Mouse (Mus musculus) ovary, postnatal 36 days (tissue): ENCODE results near the gene Adam33.
A peak's percentile ranks its signal among the peaks of the same experiment; 100 is the strongest.
"Not testable (repeated sequence)": the region's sequence is repeated elsewhere in the genome, so short reads cannot be mapped to it uniquely, and the experiment has no call there.

Experiments
- DNase-seq: peaks from one replicate; pipeline ENCODE4 v3.0.0; 2022; ENCODE audit warnings: low spot score, mixed read lengths

Gene Adam33

GRCm38 (mm10) chr2:131063404-131063864 lies at the start of gene Adam33:
Gene Adam33, minus strand, starts transcription at chr2:131063814.
- DNase-seq, result peak; percentile 49

GRCm38 (mm10) chr2:131105989-131106388 lies 42.4 kb upstream of the Adam33 start:
- DNase-seq, result no peak

GRCm38 (mm10) chr2:131105061-131105460 lies 41.4 kb upstream of the Adam33 start:
- not testable (repeated sequence) for DNase-seq

DNA sequence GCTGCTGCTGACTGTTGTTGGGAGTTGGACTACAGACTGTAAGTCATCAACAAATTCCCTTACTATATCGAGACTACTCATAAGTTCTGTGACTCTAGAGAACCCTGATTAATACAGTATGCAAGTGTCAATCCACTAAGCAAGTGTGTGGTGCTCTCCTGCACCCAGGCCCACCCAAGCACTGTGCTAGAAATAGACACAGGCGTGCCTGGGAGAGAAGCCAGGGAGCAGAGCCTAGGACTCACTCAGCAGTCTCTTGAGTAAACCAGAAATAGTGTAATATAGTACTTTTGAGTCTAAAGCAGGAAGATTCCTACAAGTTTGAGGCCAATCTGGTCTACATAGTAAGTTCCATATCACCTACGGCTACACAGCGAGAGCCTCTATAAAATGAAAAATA lies 40.4 kb upstream of the Adam33 start:
- DNase-seq, result no peak

DNA sequence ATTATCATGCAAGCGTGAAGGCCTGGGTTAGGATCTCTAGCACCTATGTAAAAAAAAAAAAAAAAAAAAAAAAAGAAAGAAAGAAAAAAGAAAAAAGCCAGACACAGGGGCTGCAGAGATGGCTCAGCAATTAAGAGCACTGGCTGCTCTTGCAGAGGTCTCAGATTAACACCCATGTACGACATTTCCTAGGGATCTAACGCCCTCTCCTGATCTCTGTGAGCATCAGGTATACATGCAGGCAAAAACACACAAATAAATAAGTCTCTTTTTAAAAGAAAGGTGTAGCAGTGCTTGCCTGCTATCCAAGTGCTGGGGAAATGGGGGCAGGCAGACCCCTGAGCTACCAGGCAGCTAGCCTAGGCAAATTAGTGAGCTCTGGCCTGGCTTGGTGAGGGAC lies 37.9 kb upstream of the Adam33 start:
- no peak for DNase-seq

DNA sequence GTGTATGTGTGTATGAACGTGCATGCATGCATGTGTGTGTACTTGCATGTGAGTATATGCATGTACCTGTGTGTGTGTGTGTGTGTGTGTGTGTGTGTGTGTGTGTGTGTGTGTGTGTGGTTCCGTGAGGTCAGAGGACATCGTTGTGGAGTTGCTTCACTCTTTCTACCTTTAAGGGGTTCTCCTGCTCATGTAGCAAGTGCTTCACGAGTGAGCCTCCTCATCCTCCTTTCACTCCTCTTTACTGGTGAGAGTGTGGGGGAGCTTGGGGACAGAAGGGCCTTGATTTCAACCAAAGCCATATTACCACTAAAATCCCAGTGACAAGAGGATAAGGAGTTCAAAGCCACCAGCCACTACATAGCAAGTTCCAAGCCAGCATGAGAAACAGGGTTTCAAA lies 33.5 kb upstream of the Adam33 start:
- DNase-seq, result no peak

GRCm38 (mm10) chr2:131096101-131096795 lies 32.6 kb upstream of the Adam33 start:
- peak; percentile 28 for DNase-seq

DNA sequence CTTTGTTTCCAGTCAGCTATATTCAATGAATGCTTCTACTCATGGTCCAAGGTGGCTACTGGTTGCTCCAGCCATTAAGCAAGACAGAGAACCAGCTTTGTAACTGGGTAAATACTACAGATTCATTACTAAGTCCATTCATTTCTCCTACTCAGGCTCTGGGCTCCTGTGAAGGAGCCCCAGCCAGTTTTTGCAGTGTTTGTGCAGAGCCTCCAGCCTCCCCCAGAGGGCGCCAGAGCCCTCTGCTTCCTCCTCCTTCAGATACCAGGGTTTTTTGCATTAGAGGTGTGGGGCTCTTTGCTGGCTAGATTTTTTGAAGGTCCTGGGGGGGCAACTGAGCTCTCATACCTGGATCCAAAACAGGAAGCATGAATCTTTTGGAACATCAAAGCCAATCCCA lies 31.2 kb upstream of the Adam33 start:
- peak; percentile 79 for DNase-seq

GRCm38 (mm10) chr2:131093577-131093976 lies 30.0 kb upstream of the Adam33 start:
- DNase-seq, result no peak

DNA sequence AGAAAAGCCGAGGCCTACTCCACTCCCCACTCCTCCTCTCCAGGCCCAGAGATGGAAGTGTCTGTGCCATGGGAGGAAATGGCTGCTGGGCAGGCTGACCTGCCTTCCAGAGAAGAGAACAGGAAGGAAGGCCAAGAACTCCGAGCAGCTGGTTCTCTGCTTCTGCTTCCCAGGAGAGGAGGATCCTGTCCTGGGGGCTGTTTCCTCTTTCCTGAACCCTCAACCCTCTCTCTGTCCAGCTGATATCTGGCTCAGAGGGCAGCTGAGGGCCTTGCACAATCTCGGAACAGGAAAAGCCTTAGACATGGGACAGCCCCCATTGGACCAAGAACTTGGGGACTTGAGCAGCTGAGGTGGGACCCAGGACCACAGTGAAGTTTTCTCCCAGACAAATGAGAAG lies 27.2 kb upstream of the Adam33 start:
- DNase-seq, result peak; percentile 4

DNA sequence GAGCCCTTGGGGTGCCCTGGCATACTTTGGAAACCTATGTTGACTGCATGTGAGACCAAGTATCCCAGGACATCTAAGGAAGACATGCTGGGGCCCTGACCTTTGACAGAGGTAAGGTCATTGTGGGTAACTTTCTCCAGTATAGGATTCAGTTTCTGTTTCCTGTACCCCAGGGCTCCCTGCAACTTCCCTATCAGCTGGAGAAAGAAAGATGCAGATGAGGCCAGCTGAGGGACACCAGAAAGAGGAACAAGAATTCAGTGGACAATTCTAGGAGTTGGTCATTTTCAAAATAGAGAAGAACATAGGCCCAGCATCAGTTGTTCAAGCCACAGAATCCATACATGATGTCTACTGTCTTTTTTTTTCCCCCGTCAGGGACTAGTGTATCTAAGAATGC lies 26.0 kb upstream of the Adam33 start:
- DNase-seq, result no peak

DNA sequence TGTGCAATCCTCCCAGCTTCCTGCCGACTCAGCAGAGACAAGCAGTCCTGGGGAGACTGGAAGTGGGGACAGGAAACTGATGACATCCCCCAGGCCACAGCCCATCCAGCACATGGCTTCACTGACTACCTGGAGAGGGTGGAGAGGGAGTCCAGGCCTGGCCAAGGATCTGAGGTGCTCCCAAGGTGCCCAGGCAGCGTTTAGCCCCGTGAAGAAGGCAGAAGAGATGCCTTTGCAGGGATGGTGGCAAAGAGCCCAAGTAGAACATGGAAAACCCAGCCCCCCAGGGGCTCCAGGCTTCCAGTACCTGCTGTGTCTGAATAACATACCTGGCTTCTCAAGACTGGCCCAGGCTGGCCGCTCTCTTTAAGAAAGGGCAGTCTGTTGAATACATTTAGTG lies 25.0 kb upstream of the Adam33 start:
- no peak for DNase-seq

DNA sequence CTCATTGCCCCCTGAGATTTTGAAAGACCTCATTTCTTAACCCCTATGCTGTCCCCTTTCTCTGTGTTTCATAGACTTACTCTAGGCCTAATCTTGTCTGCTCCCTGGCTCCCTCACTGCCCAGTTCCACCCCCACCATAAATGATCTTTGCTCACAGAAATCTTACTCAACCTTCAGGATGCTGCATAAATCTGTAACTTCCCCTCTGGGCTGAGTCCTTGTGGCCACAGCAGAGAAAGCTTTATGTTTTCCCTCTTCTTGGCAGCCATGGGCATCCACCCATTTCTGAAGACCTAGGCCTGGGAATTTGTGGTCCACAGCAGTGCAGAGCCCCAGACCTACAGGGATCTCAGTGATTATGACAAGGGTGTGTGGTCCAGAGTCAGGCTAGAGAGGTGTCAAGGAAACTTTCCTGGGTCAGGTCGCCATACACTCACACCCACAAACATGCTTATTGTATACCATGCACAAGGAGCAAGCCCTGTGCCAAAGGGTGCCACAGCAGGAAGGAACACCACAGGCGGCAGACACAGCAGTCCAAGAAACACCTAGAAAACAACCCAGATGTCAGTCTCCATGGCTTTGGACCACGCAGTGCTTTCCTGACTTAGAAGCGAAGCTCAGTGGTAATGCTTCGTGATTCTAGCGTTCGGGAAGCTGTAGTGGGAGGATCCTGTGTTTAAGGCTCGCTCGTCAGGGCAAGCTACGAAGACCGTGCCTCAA lies 23.2 kb upstream of the Adam33 start, which contains the start of gene Siglec1:
Gene Siglec1 (minus strand): TSS at position 99 of the 724 bp plus-strand sequence.
- no peak for DNase-seq

DNA sequence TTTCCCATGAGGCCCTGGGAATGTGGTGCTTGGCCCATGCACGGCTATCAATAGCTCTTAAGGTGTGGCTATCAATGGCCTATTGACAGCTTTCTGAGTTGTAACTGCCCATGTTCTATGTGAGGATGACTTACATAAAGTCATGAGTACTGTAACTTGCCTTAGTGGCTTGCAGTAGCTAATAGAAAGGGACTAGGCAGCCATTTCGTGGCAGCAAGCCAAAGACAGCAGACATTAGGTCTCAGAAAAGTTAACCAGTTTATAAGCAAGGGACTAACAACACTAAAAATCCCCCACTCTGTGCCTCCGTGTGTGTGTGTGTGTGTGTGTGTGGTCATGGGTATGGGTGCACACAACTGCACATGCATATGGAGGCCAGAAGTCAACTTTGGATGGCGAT lies 20.6 kb upstream of the Adam33 start:
- DNase-seq, result no peak

GRCm38 (mm10) chr2:131080507-131080906 lies 16.9 kb upstream of the Adam33 start:
- no peak for DNase-seq

DNA sequence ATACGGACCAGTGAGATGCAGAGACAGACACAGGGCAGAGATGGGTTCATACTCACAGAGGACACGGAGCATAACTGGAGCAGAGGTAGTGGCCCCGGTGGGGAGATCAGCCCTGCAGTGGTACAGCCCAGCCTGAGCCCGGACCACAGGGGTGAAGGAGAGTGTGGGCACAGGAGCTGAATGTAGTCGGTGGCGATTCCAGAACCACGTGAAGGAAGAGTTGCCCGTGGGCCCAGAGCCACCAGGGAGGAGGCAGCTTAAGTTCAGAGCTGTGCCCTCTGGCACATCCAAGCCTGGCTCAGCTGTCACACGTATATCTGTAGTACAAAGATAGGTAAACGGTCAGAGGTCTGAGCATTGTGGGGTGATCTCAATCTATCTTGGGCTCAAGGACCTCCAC lies 8.9 kb upstream of the Adam33 start:
- DNase-seq, result no peak

GRCm38 (mm10) chr2:131067481-131067880 lies 3.9 kb upstream of the Adam33 start:
- no peak for DNase-seq

DNA sequence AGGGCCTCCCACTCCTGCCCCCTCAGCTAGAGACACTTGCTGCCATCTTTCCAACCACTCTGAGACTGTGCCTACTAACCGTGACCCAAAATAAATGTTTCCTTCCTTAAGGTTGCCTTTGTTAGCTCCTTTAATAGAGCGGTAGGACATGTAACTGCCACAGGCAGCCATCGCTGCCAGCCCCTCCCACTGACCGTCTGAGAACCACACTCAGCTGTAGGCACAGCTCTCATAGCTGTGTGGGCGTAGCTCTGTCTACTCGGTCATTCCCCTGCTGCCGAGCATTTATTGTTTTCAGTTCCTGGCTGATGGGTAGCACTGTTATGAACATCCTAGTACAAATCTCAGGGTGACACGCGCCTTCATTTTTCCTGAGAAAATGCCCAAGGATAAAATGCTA lies 2.7 kb upstream of the Adam33 start:
- DNase-seq, result no peak

DNA sequence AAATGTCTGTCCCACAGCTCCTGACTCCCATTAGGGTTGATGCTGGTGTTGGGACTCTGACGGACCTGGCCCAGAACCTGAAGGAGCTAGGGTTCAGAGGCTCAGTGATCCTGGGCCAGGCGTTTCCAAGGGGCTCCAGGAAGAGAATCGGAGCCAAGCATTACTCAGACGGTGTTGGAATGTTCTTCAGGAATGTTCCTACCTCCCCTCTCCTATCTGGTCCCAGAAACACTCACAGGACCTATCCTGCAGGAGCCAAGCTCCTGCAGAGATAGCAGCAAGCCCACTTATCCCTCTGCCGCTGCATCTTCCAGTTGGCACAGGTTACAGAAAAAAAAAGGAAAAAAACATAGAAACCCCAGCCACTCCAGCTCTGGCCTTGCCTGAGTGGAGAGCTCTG lies 2.0 kb downstream of the Adam33 start:
- no peak for DNase-seq

DNA sequence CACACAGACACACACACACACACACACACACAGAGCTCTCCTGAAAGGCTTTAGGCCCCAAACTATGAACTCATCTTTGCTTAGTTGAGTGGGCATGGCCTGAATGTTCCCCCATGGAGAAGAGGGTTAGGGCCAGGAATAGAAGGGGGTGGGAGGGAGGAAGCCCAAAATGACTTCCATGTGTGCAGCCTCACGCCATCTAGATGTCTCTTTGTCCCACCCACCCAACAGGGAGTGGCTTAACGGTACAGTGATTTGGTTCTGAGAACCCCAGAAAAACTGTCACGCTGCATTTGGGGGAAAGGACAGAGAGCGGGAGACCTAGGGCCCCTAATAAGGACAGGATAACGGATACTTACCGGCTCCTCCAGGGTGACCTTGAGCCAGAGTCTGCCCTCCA lies 2.8 kb downstream of the Adam33 start:
- no peak for DNase-seq

- DNase-seq, result no peak
Measured at GRCm38 (mm10) chr2:131059781-131060540, 3.7 kb downstream of the Adam33 start.

DNA sequence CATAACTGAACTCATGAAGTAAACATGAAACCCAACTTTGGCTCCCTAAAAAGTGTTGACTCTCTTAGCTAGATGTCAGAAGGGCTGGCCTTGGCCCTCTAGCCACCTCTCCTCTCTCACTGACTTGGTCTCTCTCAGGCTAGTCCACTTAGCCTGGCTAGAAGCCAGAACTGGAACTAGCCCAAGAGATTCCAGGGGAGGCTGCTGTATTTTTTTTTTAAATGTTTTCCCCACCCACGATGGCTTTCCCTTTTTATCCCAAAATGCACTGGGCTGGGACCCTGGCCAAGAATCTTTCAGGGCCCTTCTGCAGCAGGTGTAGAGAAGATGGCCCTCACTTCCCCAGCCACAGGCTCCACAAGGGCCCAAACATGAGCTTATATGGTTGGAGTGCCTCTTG lies 4.2 kb downstream of the Adam33 start:
- DNase-seq, result peak; percentile 63

GRCm38 (mm10) chr2:131058672-131059071 lies 4.9 kb downstream of the Adam33 start:
- no peak for DNase-seq
